Mouse (Mus musculus) heart, embryonic 12.5 days (tissue): ENCODE results near the gene Nkapl. TPM values are rescaled to one million over a fixed set of nuclear protein-coding genes. Genes with fewer than 3 reads are reported as not detected.
A peak's percentile ranks its signal among the peaks of the same experiment; 100 is the strongest.

ENCODE experiments used
- ATAC-seq: fragments of 200-750 bp; cut with Nextera tagmentation; 2 replicates; pipeline ENCODE4 v1.8.0; 2017; ENCODE audit warnings: moderate TSS enrichment, moderate library complexity; ENCODE audit not compliant: insufficient number of reproducible peaks, low FRiP score
- H3K27ac ChIP-seq: fragments of 300-500 bp; sonication (generic); 2 replicates; pipeline ENCODE4 v1.5.1; 2016; ENCODE audit warnings: mild to moderate bottlenecking, moderate library complexity; ENCODE audit not compliant: poor library complexity, severe bottlenecking
- H3K27me3 ChIP-seq: fragments of 300-500 bp; sonication (generic); replicated peaks from 2 replicates; pipeline ENCODE4 v1.6.1; 2016; ENCODE audit warnings: mild to moderate bottlenecking, moderate library complexity
- H3K36me3 ChIP-seq: fragments of 300-500 bp; sonication (generic); 2 replicates; pipeline ENCODE4 v1.6.1; 2016; ENCODE audit warnings: mild to moderate bottlenecking, moderate library complexity
- H3K4me1 ChIP-seq: fragments of 300-500 bp; sonication (generic); replicated peaks from 2 replicates; pipeline ENCODE4 v1.6.1; 2016; ENCODE audit warnings: mild to moderate bottlenecking
- H3K4me2 ChIP-seq: fragments of 300-500 bp; sonication (generic); 2 replicates; pipeline ENCODE4 v1.6.1; 2016; ENCODE audit warnings: mild to moderate bottlenecking, moderate library complexity
- H3K4me3 ChIP-seq: fragments of 300-500 bp; sonication (generic); 2 replicates; pipeline ENCODE4 v1.5.1; 2016; ENCODE audit warnings: mild to moderate bottlenecking
- H3K9ac ChIP-seq: fragments of 300-500 bp; sonication (generic); 2 replicates; pipeline ENCODE4 v1.6.1; 2016; ENCODE audit warnings: mild to moderate bottlenecking, moderate library complexity
- H3K9me3 ChIP-seq: fragments of 300-500 bp; sonication (generic); replicated peaks from 2 replicates; pipeline ENCODE4 v1.6.1; 2016; ENCODE audit warnings: mild to moderate bottlenecking, moderate library complexity
- WGBS: fragments of 180-500 bp; shearing (Covaris S2); methylation state at CpG from one replicate; pipeline ENCODE4 v1.1.7; 2016; 5-methylcytosine and 5-hydroxymethylcytosine counted together
- microRNA counts: library from miRNA; unstranded; fragments of <30 nt; microRNA quantifications from one replicate; lab custom pipeline; 2017
- microRNA-seq: library from miRNA; unstranded; fragments of <30 nt; microRNA quantifications from one replicate; pipeline ENCODE4, GENCODE M21; 2017
- polyA plus RNA-seq: library from polyadenylated mRNA; unstranded; fragments of >200 nt; fragmentation: Nextera tagmentation; extraction: Ambion mirVana; gene quantifications from 2 replicates; pipeline ENCODE4 v1.2.1, GENCODE M21; 2016

Gene Nkapl
- polyA plus RNA-seq, 1 experiment from 2014 or later, result 2.4 TPM

DNA sequence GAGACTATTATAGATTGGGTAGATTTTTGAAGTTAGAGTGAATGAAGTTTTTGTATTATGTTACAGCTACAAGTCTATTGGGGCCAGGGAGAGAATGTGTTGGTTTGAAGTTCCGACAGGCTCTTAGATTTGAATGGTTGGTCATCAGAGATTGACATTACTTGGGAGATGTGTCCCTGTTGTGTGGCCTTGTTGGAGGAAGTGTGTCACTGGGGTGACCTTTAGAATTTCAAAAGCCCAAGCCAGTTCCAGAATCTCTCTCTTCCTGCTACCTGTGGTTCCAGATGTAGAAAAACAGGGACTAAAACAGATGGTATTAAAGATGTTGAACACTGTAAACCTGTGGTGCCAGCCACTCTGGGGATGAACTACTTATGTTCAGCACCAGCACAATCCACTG is 40.7 kb downstream of the Nkapl start:
- Histone ChIP-seq H3K9me3 (no peaks in the 10 kb centered on the region), H3K4me3 (no peak overlapping the region)
- WGBS, result 88% methylated on average over 1 of the region's 1 CpGs

GRCm38 (mm10) chr13:21423301-21423700 is 45.0 kb downstream of the Nkapl start:
- H3K4me2 ChIP-seq, result no peak overlapping the region
- 52% methylated on average over 5 of the region's 5 CpGs for WGBS
- ATAC-seq, result no peak
- H3K36me3 ChIP-seq, result no peaks in the 10 kb centered on the region
- H3K9me3 ChIP-seq, result no peaks in the 10 kb centered on the region
- no peaks in the 10 kb centered on the region for H3K27me3 ChIP-seq
- H3K9ac ChIP-seq, result no peak overlapping the region
- no peak overlapping the region for H3K27ac ChIP-seq
- H3K4me1 ChIP-seq, result peaks cover 8% of the 10 kb centered on the region
- no peak overlapping the region for H3K4me3 ChIP-seq

More for the DNA sequence above, 40.7 kb downstream of the Nkapl start:
- no peak overlapping the region for H3K4me2 ChIP-seq
- no peaks in the 10 kb centered on the region; the same call in 1 of the 2 replicates for H3K4me1 ChIP-seq
- H3K36me3 ChIP-seq, result no peaks in the 10 kb centered on the region
- no peak for ATAC-seq
- H3K9ac ChIP-seq, result no peak overlapping the region
- no peaks in the 10 kb centered on the region for H3K27me3 ChIP-seq
- no peak overlapping the region for H3K27ac ChIP-seq

- Histone ChIP-seq H3K27me3 (no peaks in the 10 kb centered on the region), H3K9ac (no peak overlapping the region), H3K36me3 (no peaks in the 10 kb centered on the region), H3K4me3 (no peak overlapping the region), H3K4me1 (peaks cover 25% of the 10 kb centered on the region), H3K27ac (no peak overlapping the region), H3K4me2 (0 out of 2 replicates have a peak overlapping the region, but pooled peaks have one; percentile 13), H3K9me3 (no peaks in the 10 kb centered on the region)
- ATAC-seq, result peak; percentile 67; the same call in 1 of the 2 replicates
- 20% methylated on average over 6 of the region's 6 CpGs for WGBS
Observed at GRCm38 (mm10) chr13:21418865-21419264, 49.4 kb downstream of the Nkapl start.

- no peaks in the 10 kb centered on the region for H3K9me3 ChIP-seq
- no peaks in the 10 kb centered on the region for H3K36me3 ChIP-seq
- no peak overlapping the region for H3K27ac ChIP-seq
- H3K27me3 ChIP-seq, result no peaks in the 10 kb centered on the region
- H3K4me2 ChIP-seq, result no peak overlapping the region
- 78% methylated on average over 6 of the region's 6 CpGs for WGBS
- ATAC-seq, result no peak
- H3K4me1 ChIP-seq, result peaks cover 25% of the 10 kb centered on the region
- no peak overlapping the region for H3K9ac ChIP-seq
- no peak overlapping the region for H3K4me3 ChIP-seq
Observed at GRCm38 (mm10) chr13:21417298-21418010, 50.9 kb downstream of the Nkapl start.

MicroRNA genes within 50 kb of the gene (microRNA counts, 519-probe panel; counts per million panel counts)
- microRNA mmu-miR-1896 (lab: Ali Mortazavi, UCI), result 4,013 counts per million, percentile 33 among the panel's probes with 10 or more counts

Small RNA genes within 50 kb of the gene (microRNA-seq; reads per million reads assigned to microRNA genes)
- gene Mir1896, result not detected

Other genes starting within 250 kb of the Nkapl start
- gene Gpx5, start 175.8 kb downstream of the Nkapl start, polyA plus RNA-seq, result not detected in 2 replicates
- not detected in 2 replicates for gene Gpx6, start 156.4 kb downstream of the Nkapl start, polyA plus RNA-seq
- gene Olfr1367, start 121.6 kb downstream of the Nkapl start, polyA plus RNA-seq, result not detected in 2 replicates
- 8.8 and 9.9 TPM in 2 replicates for gene Zscan12, start 105.7 kb downstream of the Nkapl start, polyA plus RNA-seq
- gene Zkscan3, start 65.8 kb downstream of the Nkapl start, polyA plus RNA-seq, result 71.2 and 72.6 TPM in 2 replicates
- gene Pgbd1, start 27.5 kb downstream of the Nkapl start, polyA plus RNA-seq, result 2.2 and 3.1 TPM in 2 replicates
- gene Zscan26, start 14.8 kb downstream of the Nkapl start, polyA plus RNA-seq, result 26.8 and 28.1 TPM in 2 replicates
- gene Zkscan4, start 10.4 kb upstream of the Nkapl start, polyA plus RNA-seq, result 1.7 and 2.1 TPM in 2 replicates
- not detected in 2 replicates for gene Gm10065, start 10.9 kb upstream of the Nkapl start, polyA plus RNA-seq
- 0.24 and 0.33 TPM in 2 replicates for gene AK157302, start 26.7 kb upstream of the Nkapl start, polyA plus RNA-seq
- 6.4 and 10.3 TPM in 2 replicates for gene Gm11273, start 32.9 kb upstream of the Nkapl start, polyA plus RNA-seq
- gene Zkscan8, start 62.6 kb upstream of the Nkapl start, polyA plus RNA-seq, result 6.6 and 6.8 TPM in 2 replicates
- gene Olfr1366, start 74.3 kb upstream of the Nkapl start, polyA plus RNA-seq, result 0.06 and 0.10 TPM in 2 replicates
- gene Olfr1535, start 91.4 kb upstream of the Nkapl start, polyA plus RNA-seq, result 0.04 and 0.05 TPM in 2 replicates
- not detected in 2 replicates for gene Olfr1364, start 113.2 kb upstream of the Nkapl start, polyA plus RNA-seq
- not detected in 2 replicates for gene Olfr1362, start 145.5 kb upstream of the Nkapl start, polyA plus RNA-seq
- gene Olfr11, start 174.0 kb upstream of the Nkapl start, polyA plus RNA-seq, result not detected in 2 replicates
- not detected in 2 replicates for gene Olfr1361, start 194.9 kb upstream of the Nkapl start, polyA plus RNA-seq
- gene Olfr1360, start 208.9 kb upstream of the Nkapl start, polyA plus RNA-seq, result not detected in 2 replicates
- not detected in 2 replicates for gene Olfr1359, start 229.6 kb upstream of the Nkapl start, polyA plus RNA-seq
- 0.91 TPM in 1 of 2 replicates, not detected in the other for gene Hist1h2bl, start 247.6 kb upstream of the Nkapl start, polyA plus RNA-seq
- 5.4 and 6.6 TPM in 2 replicates for gene Hist1h2ai, start 247.9 kb upstream of the Nkapl start, polyA plus RNA-seq
- 2.0 TPM in 2 replicates for gene Hist1h3h, start 249.2 kb upstream of the Nkapl start, polyA plus RNA-seq